8 mouse cellular contexts compared by ENCODE assay signal in the genomic region with DNA sequence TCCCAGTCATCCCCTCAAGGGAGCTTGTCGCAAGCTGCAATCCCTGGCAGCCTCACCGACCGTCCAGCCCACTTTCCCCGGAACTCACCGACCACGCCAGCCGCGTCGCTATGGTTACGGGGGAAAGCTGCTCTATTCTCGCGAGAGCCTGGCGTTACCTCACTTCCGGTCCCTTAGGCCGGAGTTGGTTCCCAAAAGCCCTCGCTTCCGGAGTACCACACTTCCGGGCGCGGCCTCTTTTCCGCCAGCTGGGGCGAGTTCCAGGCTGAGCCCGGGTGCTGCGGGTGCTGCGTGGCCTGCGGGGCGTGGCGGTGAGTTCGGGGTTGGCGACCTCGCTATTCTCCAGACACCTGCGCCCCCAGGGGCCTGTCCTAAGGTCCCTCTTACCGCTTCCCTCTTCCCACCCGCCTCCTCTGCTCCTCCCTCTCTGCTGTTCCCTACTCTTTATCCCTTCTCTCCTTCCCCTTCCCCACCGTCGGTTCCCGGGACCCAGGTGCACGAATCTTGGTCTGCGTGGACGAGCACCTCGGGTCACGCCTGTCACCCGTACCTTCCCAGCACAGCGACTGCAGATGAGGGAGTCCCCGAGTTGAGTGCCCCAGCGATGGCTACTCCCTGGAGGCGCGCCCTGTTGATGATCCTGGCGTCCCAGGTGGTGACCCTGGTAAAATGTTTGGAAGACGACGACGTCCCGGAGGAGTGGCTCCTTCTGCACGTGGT. TPM values are rescaled to one million over a fixed set of nuclear protein-coding genes. Genes with fewer than 3 reads are reported as not detected.
A peak's percentile ranks its signal among the peaks of the same experiment; 100 is the strongest.
DNase-seq lines count a peak whose midpoint lies in the region; ATAC-seq and TF ChIP-seq lines count a peak whose summit lies in the region.

Wdr27 (minus strand) TSS at position 150 of the 720 bp plus-strand sequence.
1600012H06Rik (plus strand) TSS at position 176 of the 720 bp plus-strand sequence.

- DNase-seq in c-Kit-positive CD71-positive TER-119-positive erythroid progenitor cells, embryonic 14.5 days (ENCODE audit: low spot score), result peak; percentile 99
- peak; percentile 99 to 100 for DNase-seq in heart, postnatal 10 days
- peak; percentile 95 for DNase-seq in large intestine, adult 2 months (ENCODE audit: low read depth, low spot score)
- peak; percentile 99 for DNase-seq in liver, postnatal 0 days
- peak; percentile 99 for DNase-seq in testis, postnatal 10 days (ENCODE audit: low spot score)

- peak; percentile 99 for ATAC-seq in forebrain, embryonic 13.5 days
- ATAC-seq in liver, postnatal 0 days, result peak; percentile 98
- peak; percentile 99 for ATAC-seq in neural tube, embryonic 14.5 days (ENCODE audit: low read depth)

- peak within 1 kb of the TSS; percentile 97 for H3K4me2 ChIP-seq in forebrain, embryonic 13.5 days
- H3K4me2 ChIP-seq in liver, postnatal 0 days (ENCODE audit: low read depth, low read length), result peak within 1 kb of the TSS; percentile 98
- peak within 1 kb of the TSS; percentile 98 for H3K4me2 ChIP-seq in neural tube, embryonic 14.5 days (ENCODE audit: low read depth, low read length)

- peak within 1 kb of the TSS; percentile 86 for H3K9ac ChIP-seq in forebrain, embryonic 13.5 days
- peak within 1 kb of the TSS; percentile 95 for H3K9ac ChIP-seq in liver, postnatal 0 days (replicated peaks)
- H3K9ac ChIP-seq in neural tube, embryonic 14.5 days (replicated peaks; ENCODE audit: low read depth, low read length), result peak within 1 kb of the TSS; percentile 83

- peaks cover 33% of the 10 kb centered on the region for H3K4me1 ChIP-seq in E14TG2a.4 (replicated peaks; ENCODE audit: low read depth, low read length)
- peaks cover 26% of the 10 kb centered on the region for H3K4me1 ChIP-seq in forebrain, embryonic 13.5 days
- H3K4me1 ChIP-seq in liver, postnatal 0 days (ENCODE audit: insufficient read depth), result peaks cover 18% of the 10 kb centered on the region
- peaks cover 11% of the 10 kb centered on the region for H3K4me1 ChIP-seq in neural tube, embryonic 14.5 days (ENCODE audit: control insufficient read depth, insufficient read depth, low read length)

- peak within 1 kb of the TSS; percentile 77 for H3K27ac ChIP-seq in forebrain, embryonic 13.5 days
- peak within 1 kb of the TSS; percentile 86 for H3K27ac ChIP-seq in liver, postnatal 0 days (ENCODE audit: low read depth)
- peak within 1 kb of the TSS; percentile 77 for H3K27ac ChIP-seq in neural tube, embryonic 14.5 days (ENCODE audit: low read depth, low read length)

- intact Hi-C loops in heart, postnatal 10 days (cut with DNase I), result no loop called here

- H3K4me3 ChIP-seq in E14TG2a.4 (replicated peaks; ENCODE audit: low read length), result peak within 1 kb of the TSS; percentile 97
- H3K4me3 ChIP-seq in forebrain, embryonic 13.5 days, result peak within 1 kb of the TSS; percentile 88
- H3K4me3 ChIP-seq in liver, postnatal 0 days (ENCODE audit: low read depth, low read length), result peak within 1 kb of the TSS; percentile 97
- H3K4me3 ChIP-seq in neural tube, embryonic 14.5 days (ENCODE audit: low read depth, low read length), result peak within 1 kb of the TSS; percentile 75

- TF ChIP-seq CTCF in E14TG2a.4 (conservative IDR thresholded peaks at IDR 0.05; ENCODE audit: low read length), result no peak
- TF ChIP-seq CTCF in liver, postnatal 0 days (IDR thresholded peaks at IDR 0.05; ENCODE audit: low read depth), result no peak

- no peaks in the 10 kb centered on the region for H3K27me3 ChIP-seq in E14TG2a.4 (ENCODE audit: insufficient read depth, low read length)
- H3K27me3 ChIP-seq in forebrain, embryonic 13.5 days, result no peaks in the 10 kb centered on the region
- H3K27me3 ChIP-seq in liver, postnatal 0 days (ENCODE audit: insufficient read depth, low read length), result no peaks in the 10 kb centered on the region
- no peaks in the 10 kb centered on the region; the same call in 1 of the 2 replicates for H3K27me3 ChIP-seq in neural tube, embryonic 14.5 days (ENCODE audit: control insufficient read depth, insufficient read depth, low read length)

- peaks cover 38% of the 10 kb centered on the region for H3K36me3 ChIP-seq in E14TG2a.4 (ENCODE audit: insufficient read depth, low read length)
- peaks cover 14% of the 10 kb centered on the region for H3K36me3 ChIP-seq in forebrain, embryonic 13.5 days (ENCODE audit: poor library complexity, severe bottlenecking)
- H3K36me3 ChIP-seq in liver, postnatal 0 days (replicated peaks; ENCODE audit: insufficient read depth, low read length), result peaks cover 17% of the 10 kb centered on the region
- peaks cover 11% of the 10 kb centered on the region; the same call in 1 of the 2 replicates for H3K36me3 ChIP-seq in neural tube, embryonic 14.5 days (ENCODE audit: control insufficient read depth, insufficient read depth, low read length)

- no peaks in the 10 kb centered on the region for H3K9me3 ChIP-seq in E14TG2a.4 (ENCODE audit: low read length)
- H3K9me3 ChIP-seq in forebrain, embryonic 13.5 days (replicated peaks), result no peaks in the 10 kb centered on the region
- H3K9me3 ChIP-seq in liver, postnatal 0 days (ENCODE audit: low read length), result no peaks in the 10 kb centered on the region
- no peaks in the 10 kb centered on the region for H3K9me3 ChIP-seq in neural tube, embryonic 14.5 days (ENCODE audit: control insufficient read depth, low read length)

- WGBS in forebrain, embryonic 13.5 days, result 0% methylated on average over 54 of the region's 54 CpGs
- under 1% methylated on average over 54 of the region's 54 CpGs for WGBS in large intestine, adult 2 months
- under 1% methylated on average over 52 of the region's 54 CpGs for WGBS in liver, postnatal 0 days (ENCODE audit: insufficient replicate concordance)
- WGBS in neural tube, embryonic 14.5 days, result under 1% methylated on average over 54 of the region's 54 CpGs

- peak; percentile 91 for TF ChIP-seq EP300 in liver, postnatal 0 days (IDR thresholded peaks at IDR 0.05; ENCODE audit: low read depth)

RNA-seq across cellular contexts. Expression of gene Wdr27, which starts in this region (rescaled TPM):
- 7.9 and 8.4 TPM in 2 replicates for polyA plus RNA-seq in forebrain, embryonic 13.5 days (2015; fragmentation: Nextera tagmentation; extraction: Ambion mirVana)
- 1 to 10 TPM; 1.1 to 2.5 TPM for total RNA-seq in heart, postnatal 10 days (2021)
- polyA plus RNA-seq in large intestine, adult 2 months (2012; rRNA removed), result 1.5 and 2.2 TPM in 2 replicates
- 3.2 and 4.2 TPM in 2 replicates for polyA plus RNA-seq in liver, postnatal 0 days (2015; fragmentation: Nextera tagmentation; extraction: Ambion mirVana)
- polyA plus RNA-seq in neural tube, embryonic 14.5 days (2014; fragmentation: Nextera tagmentation; extraction: Ambion mirVana), result 7.8 and 10.2 TPM in 2 replicates

RNA-seq across cellular contexts. Expression of gene 1600012H06Rik, which starts in this region (rescaled TPM):
- polyA plus RNA-seq in forebrain, embryonic 13.5 days (2015; fragmentation: Nextera tagmentation; extraction: Ambion mirVana), result 28.8 and 31.6 TPM in 2 replicates
- 10 to 100 TPM; 15.7 to 17.7 TPM for total RNA-seq in heart, postnatal 10 days (2021)
- polyA plus RNA-seq in large intestine, adult 2 months (2012; rRNA removed), result 13.0 and 18.3 TPM in 2 replicates
- 20.0 and 21.3 TPM in 2 replicates for polyA plus RNA-seq in liver, postnatal 0 days (2015; fragmentation: Nextera tagmentation; extraction: Ambion mirVana)
- 24.5 and 26.6 TPM in 2 replicates for polyA plus RNA-seq in neural tube, embryonic 14.5 days (2014; fragmentation: Nextera tagmentation; extraction: Ambion mirVana)

Comparison
In these comparisons a context has a peak if more than half of its experiments do, and no peak if none do; other contexts are left out.
1. Peak in every context shown above with its lines: DNase-seq, ATAC-seq, H3K4me3 ChIP-seq and H3K27ac ChIP-seq.